Mouse (Mus musculus) lung, postnatal 0 days (tissue): ENCODE results near the gene Lpcat3. TPM values are rescaled to one million over a fixed set of nuclear protein-coding genes. Genes with fewer than 3 reads are reported as not detected.

Experiments used
- ATAC-seq: fragments of 200-750 bp; cut with Nextera tagmentation; 2 replicates; pipeline ENCODE4 v1.8.0; 2017; ENCODE audit warnings: moderate library complexity
- DNase-seq: peaks from one replicate; pipeline ENCODE4 v3.0.0-alpha.2; 2016; ENCODE audit warnings: low spot score
- H3K27ac ChIP-seq: fragments of 300-500 bp; sonication (generic); 2 replicates; pipeline ENCODE4 v1.5.1; 2014; ENCODE audit warnings: antibody characterized with exemption, mild to moderate bottlenecking, low read length, mixed read lengths
- H3K27me3 ChIP-seq: fragments of 300-500 bp; sonication (generic); replicated peaks from 2 replicates; pipeline ENCODE4 v1.6.1; 2014; ENCODE audit warnings: low read length, mixed read lengths; ENCODE audit not compliant: insufficient read depth
- H3K36me3 ChIP-seq: fragments of 300-500 bp; sonication (generic); 2 replicates; pipeline ENCODE4 v1.6.1; 2014; ENCODE audit warnings: low read length, mixed read lengths; ENCODE audit not compliant: insufficient read depth
- H3K4me1 ChIP-seq: fragments of 300-500 bp; sonication (generic); 2 replicates; pipeline ENCODE4 v1.6.1; 2014; ENCODE audit warnings: antibody characterized with exemption, low read depth, low read length, mixed read lengths; ENCODE audit not compliant: insufficient read depth
- H3K4me2 ChIP-seq: fragments of 300-500 bp; sonication (generic); replicated peaks from 2 replicates; pipeline ENCODE4 v1.6.1; 2014; ENCODE audit warnings: low read depth, mild to moderate bottlenecking, low read length, moderate library complexity, mixed read lengths
- H3K4me3 ChIP-seq: fragments of 300-500 bp; sonication (generic); 2 replicates; pipeline ENCODE4 v1.5.1; 2014; ENCODE audit warnings: low read depth, low read length
- H3K9ac ChIP-seq: fragments of 300-500 bp; sonication (generic); replicated peaks from 2 replicates; pipeline ENCODE4 v1.6.1; 2014; ENCODE audit warnings: low read depth, mild to moderate bottlenecking
- H3K9me3 ChIP-seq: fragments of 300-500 bp; sonication (generic); 2 replicates; pipeline ENCODE4 v1.6.1; 2016; ENCODE audit warnings: low read length, mixed read lengths
- CTCF ChIP-seq: IDR thresholded peaks from 2 replicates; pipeline ENCODE4 v1.5.1; 2016; ENCODE audit warnings: antibody characterized with exemption, mild to moderate bottlenecking
- EP300 ChIP-seq: IDR thresholded peaks from 2 replicates; pipeline ENCODE4 v1.6.1; 2016; ENCODE audit warnings: antibody characterized with exemption, mild to moderate bottlenecking, control low read depth
- WGBS: fragments of 180-500 bp; shearing (Covaris S2); extraction: QIAGEN DNeasy Blood & Tissue Kit; methylation state at CpG from one replicate; pipeline ENCODE4 v1.1.7; 2014; 5-methylcytosine and 5-hydroxymethylcytosine counted together
- polyA plus RNA-seq: library from polyadenylated mRNA; unstranded; fragments of >200 nt; fragmentation: Nextera tagmentation; extraction: Ambion mirVana; gene quantifications from 2 replicates; pipeline ENCODE4 v1.2.1, GENCODE M21; 2015

Lpcat3 gene
- polyA plus RNA-seq, 1 experiment from 2014 or later, result 67.3 TPM

DNA sequence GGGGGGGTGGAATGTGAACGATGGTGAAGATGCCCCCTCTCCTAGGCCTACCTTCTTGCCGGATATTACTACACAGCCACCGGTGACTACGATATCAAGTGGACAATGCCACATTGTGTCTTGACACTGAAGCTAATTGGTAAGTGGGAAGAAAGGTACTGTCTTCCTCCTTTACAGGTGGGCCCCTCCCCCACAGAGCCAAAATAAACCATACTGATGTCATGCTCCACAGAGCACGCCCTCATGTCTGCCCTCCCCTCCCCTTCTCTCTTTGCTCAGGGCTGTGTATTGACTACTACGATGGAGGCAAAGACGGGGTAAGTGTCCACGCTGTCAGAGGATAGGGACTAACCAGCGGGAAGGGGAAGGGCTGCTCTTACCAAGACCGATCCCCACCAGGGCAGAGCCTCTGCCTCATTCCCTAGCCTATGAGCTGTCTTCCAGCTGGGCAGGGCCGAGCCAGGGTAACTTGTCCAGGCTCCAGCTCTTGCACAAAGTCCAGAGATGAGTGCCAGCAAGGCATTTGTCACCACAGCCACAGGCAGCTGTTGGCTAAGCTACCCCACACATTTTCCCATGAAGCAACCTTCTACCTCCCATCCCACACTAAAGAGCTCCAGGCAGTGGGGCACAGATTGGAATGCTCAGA lies 37.3 kb downstream of the Lpcat3 start:
- WGBS, result 73% methylated on average over 11 of the region's 11 CpGs
- ATAC-seq (peak; percentile 90), DNase-seq (peak; percentile 88)
- H3K27ac ChIP-seq, result no peak overlapping the region; the same call in 1 of the 2 replicates
- no peaks in the 10 kb centered on the region for H3K27me3 ChIP-seq
- H3K4me3 ChIP-seq, result no peak overlapping the region
- TF ChIP-seq CTCF, result no peak
- TF ChIP-seq EP300, result no peak
- H3K36me3 ChIP-seq, result peaks cover 36% of the 10 kb centered on the region
- no peak overlapping the region for H3K9ac ChIP-seq
- no peak overlapping the region for H3K4me2 ChIP-seq
- H3K4me1 ChIP-seq, result no peaks in the 10 kb centered on the region
- H3K9me3 ChIP-seq, result no peaks in the 10 kb centered on the region

DNA sequence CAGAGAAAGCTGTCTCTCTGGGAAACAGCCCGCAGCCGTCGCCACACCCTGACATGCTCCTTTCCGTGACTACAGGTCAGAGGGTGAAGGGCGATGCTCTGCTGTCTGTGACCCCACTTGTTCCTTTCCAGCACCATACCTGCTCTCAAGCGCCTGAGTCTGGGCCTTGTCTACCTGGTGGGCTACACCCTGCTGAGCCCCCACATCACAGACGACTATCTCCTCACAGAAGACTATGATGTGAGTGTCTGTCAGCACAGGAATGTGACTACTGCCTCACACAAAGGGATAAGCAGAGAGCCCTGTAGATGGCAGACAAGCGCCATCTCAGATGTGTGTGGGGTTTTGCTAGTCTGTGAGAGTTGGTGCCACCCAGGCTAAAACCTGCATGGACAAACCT lies 38.5 kb downstream of the Lpcat3 start:
- Histone ChIP-seq H3K36me3 (peaks cover 36% of the 10 kb centered on the region), H3K4me3 (no peak overlapping the region), H3K9me3 (no peaks in the 10 kb centered on the region), H3K4me1 (no peaks in the 10 kb centered on the region), H3K4me2 (no peak overlapping the region), H3K27me3 (no peaks in the 10 kb centered on the region), H3K27ac (no peak overlapping the region), H3K9ac (no peak overlapping the region)
- TF ChIP-seq CTCF (peak; percentile 44), EP300 (no peak)
- WGBS, result 77% methylated on average over 8 of the region's 8 CpGs
- DNase-seq, result no peak
- ATAC-seq, result no peak

DNA sequence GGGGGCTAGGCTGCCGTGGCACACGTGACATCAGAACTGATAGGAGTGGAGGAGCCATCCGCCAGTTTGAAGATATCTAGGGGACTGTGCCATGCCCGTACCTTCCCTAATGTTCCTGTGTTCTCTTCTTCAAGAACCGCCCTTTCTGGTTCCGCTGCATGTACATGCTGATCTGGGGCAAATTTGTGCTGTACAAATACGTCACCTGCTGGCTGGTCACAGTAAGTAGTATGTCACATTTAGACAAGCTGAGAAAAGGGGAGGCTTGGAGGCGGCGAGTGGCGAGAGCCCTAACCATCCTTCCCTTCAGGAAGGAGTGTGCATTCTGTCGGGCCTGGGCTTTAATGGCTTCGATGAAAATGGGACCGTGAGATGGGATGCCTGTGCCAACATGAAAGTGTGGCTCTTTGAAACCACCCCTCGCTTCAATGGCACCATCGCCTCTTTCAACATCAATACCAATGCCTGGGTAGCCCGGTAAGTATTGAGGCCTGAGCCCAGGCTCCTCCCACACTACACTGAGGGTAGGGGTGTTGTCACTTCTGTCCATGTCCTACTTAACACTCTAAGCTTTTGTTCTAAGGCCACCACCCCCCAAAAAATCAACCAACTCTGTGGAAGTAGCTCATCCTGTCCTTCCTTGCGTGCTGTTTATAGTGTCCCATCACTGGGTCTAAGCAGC lies 39.4 kb downstream of the Lpcat3 start:
- no peak overlapping the region for H3K9ac ChIP-seq
- DNase-seq (no peak), ATAC-seq (no peak)
- no peaks in the 10 kb centered on the region for H3K27me3 ChIP-seq
- no peak for TF ChIP-seq EP300
- peak; percentile 55 for TF ChIP-seq CTCF
- no peaks in the 10 kb centered on the region for H3K4me1 ChIP-seq
- 92% methylated on average over 17 of the region's 17 CpGs for WGBS
- no peaks in the 10 kb centered on the region for H3K9me3 ChIP-seq
- H3K36me3 ChIP-seq, result peaks cover 36% of the 10 kb centered on the region
- H3K27ac ChIP-seq, result no peak overlapping the region
- H3K4me2 ChIP-seq, result no peak overlapping the region
- no peak overlapping the region for H3K4me3 ChIP-seq

DNA sequence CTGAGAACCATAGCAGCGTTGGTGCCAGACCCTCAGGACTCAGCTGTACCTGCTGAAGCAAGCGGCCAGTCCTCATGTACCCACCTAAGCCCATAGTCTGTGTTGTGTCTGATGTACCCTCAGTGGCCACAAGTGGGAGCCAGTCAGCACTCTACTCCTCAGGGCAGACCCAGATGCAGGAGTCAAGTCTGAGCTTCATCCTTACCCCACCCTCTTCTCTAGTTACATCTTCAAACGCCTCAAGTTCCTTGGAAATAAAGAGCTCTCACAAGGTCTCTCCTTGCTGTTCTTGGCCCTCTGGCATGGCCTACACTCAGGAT lies 39.9 kb downstream of the Lpcat3 start:
- peak; percentile 69 for DNase-seq
- WGBS, result 41% methylated on average over 3 of the region's 3 CpGs
- H3K4me2 ChIP-seq, result no peak overlapping the region
- no peak overlapping the region for H3K4me3 ChIP-seq
- H3K9me3 ChIP-seq, result no peaks in the 10 kb centered on the region
- H3K4me1 ChIP-seq, result no peaks in the 10 kb centered on the region
- ATAC-seq, result peak; percentile 55
- H3K36me3 ChIP-seq, result peaks cover 36% of the 10 kb centered on the region
- H3K27me3 ChIP-seq, result no peaks in the 10 kb centered on the region
- TF ChIP-seq CTCF (peak; percentile 92), EP300 (no peak)
- no peak overlapping the region for H3K9ac ChIP-seq
- H3K27ac ChIP-seq, result no peak overlapping the region

DNA sequence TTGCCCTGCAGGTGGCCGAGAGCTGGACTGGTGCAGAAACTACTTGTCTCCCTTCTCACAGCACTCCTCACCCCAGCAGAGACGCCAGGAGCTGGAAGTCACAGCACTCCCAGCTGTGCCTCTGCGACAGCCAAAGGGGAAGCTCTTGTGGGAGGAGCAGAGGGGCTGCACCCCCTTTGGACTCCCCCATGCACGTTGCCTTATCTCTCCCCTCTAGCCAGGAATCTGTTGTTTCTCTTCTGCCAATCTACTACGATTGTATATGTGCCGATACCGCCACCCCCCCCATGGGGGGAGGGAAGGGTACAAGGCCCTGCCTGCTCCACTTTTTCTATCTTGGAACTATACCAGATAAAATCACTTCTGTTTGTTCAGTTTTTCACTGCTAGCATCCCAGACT lies 41.0 kb downstream of the Lpcat3 start:
- Histone ChIP-seq H3K4me2 (no peak overlapping the region), H3K9me3 (no peaks in the 10 kb centered on the region), H3K9ac (no peak overlapping the region), H3K36me3 (peaks cover 36% of the 10 kb centered on the region), H3K27me3 (no peaks in the 10 kb centered on the region), H3K4me3 (no peak overlapping the region), H3K27ac (no peak overlapping the region), H3K4me1 (no peaks in the 10 kb centered on the region)
- DNase-seq (no peak), ATAC-seq (no peak)
- 69% methylated on average over 7 of the region's 7 CpGs for WGBS
- TF ChIP-seq CTCF (no peak), EP300 (no peak)

DNA sequence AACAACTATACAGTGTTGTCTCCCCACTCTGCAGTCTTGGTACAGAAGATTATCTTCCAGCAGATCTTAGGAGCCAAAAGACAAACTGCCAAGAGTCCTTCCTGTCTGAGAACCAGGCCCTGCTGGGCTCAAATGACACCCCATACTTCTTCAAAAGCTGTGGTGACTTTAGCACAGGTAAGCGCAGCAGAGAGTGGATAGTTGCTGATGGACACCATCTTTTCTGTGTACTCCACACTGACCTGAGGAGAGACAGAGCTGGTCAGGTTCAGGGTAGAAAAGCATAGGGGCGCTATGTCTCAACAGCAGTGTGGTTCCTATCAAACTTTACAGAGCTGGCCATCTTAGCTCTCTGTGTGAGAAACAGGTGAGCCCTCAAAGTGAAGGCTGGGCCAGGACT lies 41.6 kb downstream of the Lpcat3 start:
- no peak overlapping the region for H3K4me2 ChIP-seq
- ATAC-seq, result no peak
- H3K9ac ChIP-seq, result no peak overlapping the region
- H3K27ac ChIP-seq, result no peak overlapping the region
- H3K27me3 ChIP-seq, result no peaks in the 10 kb centered on the region
- TF ChIP-seq CTCF, result no peak
- TF ChIP-seq EP300, result no peak
- 95% methylated on average over 2 of the region's 2 CpGs for WGBS
- H3K4me3 ChIP-seq, result no peak overlapping the region
- no peak for DNase-seq
- H3K4me1 ChIP-seq, result no peaks in the 10 kb centered on the region
- no peaks in the 10 kb centered on the region for H3K9me3 ChIP-seq
- H3K36me3 ChIP-seq, result peaks cover 31% of the 10 kb centered on the region
